Mouse (Mus musculus) adrenal gland, postnatal 4 days (tissue): ENCODE data around the gene Mipol1. TPM values are rescaled to one million over a fixed set of nuclear protein-coding genes. Genes with fewer than 3 reads are reported as not detected.

Experiments used
- DNase-seq, 2 experiments: peaks; one replicate each; pipeline ENCODE4 v3.0.0; 2021 to 2022; ENCODE audit warnings: low spot score in 2 of 2, mixed read lengths in 2 of 2
- total RNA-seq, 2 experiments: library from RNA; stranded (reverse); gene quantifications; 2 replicates each; pipeline ENCODE4 v1.2.3; 2021

Mipol1 gene
- total RNA-seq, 2 experiments from 2014 or later: 11.1 to 12.6 TPM

DNA sequence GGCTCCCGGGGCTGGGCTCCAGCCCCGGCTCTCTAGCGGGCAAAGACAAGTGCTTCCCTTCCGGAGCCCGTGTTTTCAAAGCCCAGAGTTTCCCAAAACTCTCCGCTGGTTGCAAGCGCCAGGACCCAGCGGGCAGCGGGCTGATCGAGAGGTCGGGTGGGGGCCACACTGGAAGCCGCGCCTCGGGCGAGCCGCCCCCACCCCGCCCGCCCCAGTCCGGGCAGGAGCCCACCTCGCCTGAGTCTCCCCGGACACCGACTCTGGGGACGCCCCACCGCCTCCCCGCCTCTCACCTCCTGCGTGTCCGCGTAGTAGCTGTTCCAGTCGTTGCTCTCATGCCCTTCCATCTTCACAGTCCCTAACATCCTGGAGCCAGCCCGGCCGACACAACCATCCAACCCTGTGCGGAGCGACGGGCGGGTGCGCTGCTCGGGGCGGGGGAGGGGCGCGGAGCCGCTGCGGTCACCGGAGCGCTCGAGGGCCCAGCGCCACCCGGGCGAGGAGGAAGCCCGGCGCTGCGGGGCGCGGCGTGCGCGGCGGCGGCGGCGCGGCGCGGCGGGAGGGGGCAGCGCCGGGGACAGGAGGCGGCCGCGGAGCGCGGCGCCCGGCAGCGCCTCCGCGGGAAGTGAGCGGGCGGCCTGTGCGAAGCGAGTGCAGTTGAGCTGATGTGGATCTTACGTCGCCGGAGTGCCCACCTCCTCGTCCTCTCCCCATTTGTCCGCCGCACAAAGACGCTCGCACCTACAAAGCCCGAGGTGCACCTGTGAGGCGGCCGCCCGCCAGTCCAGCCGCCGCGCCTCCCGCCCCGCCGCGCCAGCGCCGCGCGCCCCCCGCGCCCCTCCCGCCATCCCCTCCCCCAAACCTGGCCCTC is 315.4 kb downstream of the Mipol1 start:
- no peak for DNase-seq

Other genes with a start within 250 kb of the Mipol1 start
- 1 to 10 TPM; 1.1 to 2.2 TPM for gene Slc25a21, start 33.0 kb upstream of the Mipol1 start, total RNA-seq
- 10 to 100 TPM; 35.6 to 39.0 TPM for gene Prps1l3, start within 50 bp of the Mipol1 start, total RNA-seq